Mouse (Mus musculus) c-Kit-negative CD71-positive TER-119-positive erythroid progenitor cells, embryonic 14.5 days (primary cell): ENCODE results near the gene Fcho1.
"Not testable (repeated sequence)": the region's sequence is repeated elsewhere in the genome, so short reads cannot be mapped to it uniquely, and the experiment has no call there.

Experiments used
- DNase-seq: peaks from one replicate; pipeline ENCODE4 v3.0.0-alpha.2; 2013; ENCODE audit warnings: low read depth, low spot score

Gene Fcho1

GRCm38 (mm10) chr8:71718252-71718651, 7.3 kb downstream of the Fcho1 start:
- DNase-seq = no peak

- no peak for DNase-seq
These were observed 8.4 kb downstream of the Fcho1 start for GRCm38 (mm10) chr8:71717096-71717495.

- DNase-seq = no peak
These were observed 8.9 kb downstream of the Fcho1 start for GRCm38 (mm10) chr8:71716561-71717053.

GRCm38 (mm10) chr8:71715531-71715930, 10.0 kb downstream of the Fcho1 start:
- DNase-seq = no peak

- DNase-seq = no peak
These were observed 13.9 kb downstream of the Fcho1 start for GRCm38 (mm10) chr8:71711574-71711973.

- DNase-seq = no peak
These were observed 15.6 kb downstream of the Fcho1 start for GRCm38 (mm10) chr8:71709800-71710446.

- no peak for DNase-seq
These were observed 16.2 kb downstream of the Fcho1 start for GRCm38 (mm10) chr8:71709134-71709799.

GRCm38 (mm10) chr8:71707874-71708273, 17.6 kb downstream of the Fcho1 start:
- peak; percentile 68 for DNase-seq

GRCm38 (mm10) chr8:71703400-71703799, 22.1 kb downstream of the Fcho1 start:
- not testable (repeated sequence) for DNase-seq

- DNase-seq = peak; percentile 66
These were observed 22.6 kb downstream of the Fcho1 start for GRCm38 (mm10) chr8:71702923-71703322.

- DNase-seq = no peak
These were observed 23.5 kb downstream of the Fcho1 start for GRCm38 (mm10) chr8:71702087-71702432.

GRCm38 (mm10) chr8:71701414-71702086, 24.0 kb downstream of the Fcho1 start, which contains the start of gene B3gnt3:
Gene B3gnt3 (minus strand): TSS chr8:71701789.
- no peak for DNase-seq

GRCm38 (mm10) chr8:71700493-71701269, 24.8 kb downstream of the Fcho1 start:
- no peak for DNase-seq

- DNase-seq = not testable (repeated sequence)
These were observed 30.1 kb downstream of the Fcho1 start for GRCm38 (mm10) chr8:71695456-71695855.

GRCm38 (mm10) chr8:71693166-71694041, 32.1 kb downstream of the Fcho1 start:
- DNase-seq = no peak

- DNase-seq = no peak
These were observed 33.0 kb downstream of the Fcho1 start for GRCm38 (mm10) chr8:71692509-71692908.

GRCm38 (mm10) chr8:71689028-71689427, 36.5 kb downstream of the Fcho1 start, which contains the start of gene Insl3:
Gene Insl3 (plus strand): TSS chr8:71689214.
- DNase-seq = no peak

GRCm38 (mm10) chr8:71687616-71688015, 37.9 kb downstream of the Fcho1 start:
- DNase-seq = no peak

GRCm38 (mm10) chr8:71686143-71686734, 39.3 kb downstream of the Fcho1 start:
- DNase-seq = no peak

GRCm38 (mm10) chr8:71685573-71685972, 39.9 kb downstream of the Fcho1 start:
- DNase-seq = no peak
